Mouse (Mus musculus): ENCODE measurements around the gene Nt5e.
"Not testable (repeated sequence)": the region's sequence is repeated elsewhere in the genome, so short reads cannot be mapped to it uniquely, and the experiment has no call there.

Nt5e gene

DNA sequence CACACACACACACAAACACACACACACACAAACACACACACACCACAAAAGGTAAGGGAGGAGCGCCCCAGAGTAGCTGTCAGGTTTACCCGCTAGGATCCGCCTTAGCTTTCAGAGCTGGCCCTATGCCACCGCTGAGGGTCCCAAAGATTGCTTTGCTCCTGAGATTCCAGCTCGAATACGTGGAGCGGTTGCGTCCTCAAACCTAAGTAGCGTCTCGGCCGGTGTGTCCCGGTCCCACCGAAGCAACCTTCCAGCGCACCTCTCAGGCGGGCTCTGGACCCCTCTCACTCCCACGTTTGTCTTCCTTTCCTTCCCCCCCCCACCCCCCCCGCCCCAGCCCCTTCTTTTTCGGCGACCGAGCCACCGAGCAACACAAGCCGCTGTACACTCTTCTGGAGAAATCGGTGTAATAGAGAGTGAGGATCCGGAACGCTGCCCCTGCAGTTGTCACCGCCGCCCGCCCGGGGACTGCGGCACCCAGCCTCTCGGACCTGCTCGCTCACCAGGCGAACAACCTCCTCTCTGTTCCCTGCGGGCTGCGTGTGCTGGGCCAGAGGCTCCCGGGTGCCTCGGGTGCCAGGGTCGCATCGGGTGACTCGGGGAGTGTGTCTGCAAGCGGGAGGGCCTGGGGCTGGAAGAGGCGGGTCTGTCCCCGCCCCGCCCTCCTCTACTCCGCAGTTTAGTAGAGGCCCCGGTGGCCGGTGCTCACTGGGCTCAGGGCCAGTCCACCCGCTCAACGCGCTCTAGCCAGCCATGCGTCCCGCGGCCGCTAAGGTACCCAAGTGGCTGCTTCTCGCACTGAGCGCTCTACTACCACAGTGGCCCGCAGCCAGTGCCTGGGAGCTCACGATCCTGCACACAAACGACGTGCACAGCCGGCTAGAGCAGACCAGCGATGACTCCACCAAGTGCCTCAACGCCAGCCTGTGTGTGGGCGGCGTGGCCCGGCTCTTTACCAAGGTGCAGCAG, at the start of gene Nt5e:
Nt5e (plus strand) TSS at position 268 of the 972 bp plus-strand sequence.
- peak within 1 kb of the TSS; percentile 78 for H3K4me3 ChIP-seq (replicated peaks; ENCODE audit: low read length)
- H3K9me3 ChIP-seq (ENCODE audit: low read length) = peaks cover 18% of the 10 kb centered on the region
- peaks cover 79% of the 10 kb centered on the region for H3K27me3 ChIP-seq (ENCODE audit: insufficient read depth, low read length)
- peaks cover 37% of the 10 kb centered on the region for H3K4me1 ChIP-seq (replicated peaks; ENCODE audit: low read depth, low read length)
- TF ChIP-seq POU5F1 (IDR thresholded peaks at IDR 0.05; ENCODE audit: borderline replicate concordance, low read length) (no peak), NANOG (IDR thresholded peaks at IDR 0.05; ENCODE audit: borderline replicate concordance, low read length) (no peak), CTCF (conservative IDR thresholded peaks at IDR 0.05; ENCODE audit: low read length) (no peak)
- H3K36me3 ChIP-seq (ENCODE audit: insufficient read depth, low read length) = no peaks in the 10 kb centered on the region

DNA sequence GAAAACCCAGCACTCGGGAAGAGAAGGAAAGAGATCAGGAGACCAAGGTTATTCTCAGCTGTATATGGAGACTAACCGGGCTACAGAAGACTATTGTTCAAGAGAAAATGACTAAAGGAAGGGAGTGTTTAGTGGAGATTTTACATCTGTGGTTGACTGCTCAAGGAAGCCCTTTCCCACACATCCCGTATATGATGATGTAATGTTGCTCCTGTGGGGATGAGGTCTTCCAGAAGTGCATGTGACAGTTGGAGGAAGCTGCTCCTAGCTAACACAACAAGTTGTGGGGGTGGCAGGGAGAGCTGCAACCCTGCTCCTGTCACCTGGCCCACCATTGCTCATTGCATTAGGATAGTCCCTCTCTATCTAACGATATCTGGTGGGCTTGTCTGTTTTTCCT, 49.4 kb upstream of the Nt5e start:
- H3K27me3 ChIP-seq (ENCODE audit: insufficient read depth, low read length) = peaks cover 7% of the 10 kb centered on the region; the same call in 1 of the 2 replicates
- H3K4me3 ChIP-seq (replicated peaks; ENCODE audit: low read length) = no peak overlapping the region
- no peaks in the 10 kb centered on the region for H3K36me3 ChIP-seq (ENCODE audit: insufficient read depth, low read length)
- no peak for TF ChIP-seq CTCF (conservative IDR thresholded peaks at IDR 0.05; ENCODE audit: low read length)
- no peak for TF ChIP-seq NANOG (IDR thresholded peaks at IDR 0.05; ENCODE audit: borderline replicate concordance, low read length)
- TF ChIP-seq POU5F1 (IDR thresholded peaks at IDR 0.05; ENCODE audit: borderline replicate concordance, low read length) = no peak
- no peaks in the 10 kb centered on the region for H3K9me3 ChIP-seq (ENCODE audit: low read length)
- H3K4me1 ChIP-seq (replicated peaks; ENCODE audit: low read depth, low read length) = no peaks in the 10 kb centered on the region

DNA sequence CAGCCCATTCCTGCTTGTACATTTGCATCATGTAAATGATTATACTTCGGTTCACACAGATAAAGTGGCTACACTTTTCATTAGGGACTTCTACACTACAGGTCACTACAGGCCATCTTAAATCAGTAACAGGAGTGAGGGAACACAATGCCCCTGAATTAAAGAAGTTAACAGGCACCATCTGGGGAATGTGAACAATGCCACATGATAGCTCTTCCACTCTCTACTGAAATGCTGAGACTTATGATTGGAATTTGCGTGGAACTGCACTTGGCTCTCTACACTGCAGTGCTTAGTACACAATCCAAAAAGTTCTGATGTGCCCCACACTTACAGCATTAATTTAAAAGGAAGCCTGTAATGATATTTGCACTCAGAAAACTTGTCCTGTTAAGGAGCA, 47.3 kb upstream of the Nt5e start:
- H3K4me1 ChIP-seq (replicated peaks; ENCODE audit: low read depth, low read length) = no peaks in the 10 kb centered on the region
- no peak for TF ChIP-seq CTCF (conservative IDR thresholded peaks at IDR 0.05; ENCODE audit: low read length)
- no peak for TF ChIP-seq NANOG (IDR thresholded peaks at IDR 0.05; ENCODE audit: borderline replicate concordance, low read length)
- no peak for TF ChIP-seq POU5F1 (IDR thresholded peaks at IDR 0.05; ENCODE audit: borderline replicate concordance, low read length)
- H3K9me3 ChIP-seq (ENCODE audit: low read length) = no peaks in the 10 kb centered on the region
- no peak overlapping the region for H3K4me3 ChIP-seq (replicated peaks; ENCODE audit: low read length)
- H3K27me3 ChIP-seq (ENCODE audit: insufficient read depth, low read length) = peaks cover 7% of the 10 kb centered on the region; the same call in 1 of the 2 replicates
- H3K36me3 ChIP-seq (ENCODE audit: insufficient read depth, low read length) = no peaks in the 10 kb centered on the region

DNA sequence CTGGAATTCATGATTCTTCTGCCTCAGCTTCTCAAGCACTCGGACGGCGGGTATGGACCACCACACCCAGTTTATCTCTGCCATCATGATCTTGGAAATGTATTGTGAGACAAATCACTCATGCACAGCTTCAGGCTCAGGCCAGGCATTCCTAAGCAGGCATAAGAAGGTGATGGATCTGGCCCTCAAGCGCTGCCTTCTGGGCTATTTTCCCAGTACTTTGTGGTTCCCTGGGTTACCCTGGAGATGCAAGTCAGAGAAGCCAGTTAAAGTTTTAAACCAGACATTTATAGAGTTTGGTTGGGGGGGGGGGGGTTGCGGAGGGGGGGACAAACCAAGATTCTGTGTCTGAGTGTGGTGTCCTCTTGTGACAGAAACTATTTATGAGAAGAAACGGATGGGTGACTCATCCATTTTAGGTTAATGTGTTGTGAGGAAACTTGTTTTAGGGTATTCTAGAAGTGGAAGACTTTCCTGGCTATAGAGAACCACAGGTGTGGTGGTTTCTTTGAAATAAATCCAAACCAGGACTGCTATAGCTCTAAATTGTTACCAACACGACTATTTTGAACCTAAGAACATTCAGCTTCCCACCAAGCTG, 37.3 kb upstream of the Nt5e start:
- H3K4me1 ChIP-seq (replicated peaks; ENCODE audit: low read depth, low read length) = no peaks in the 10 kb centered on the region; the same call in 1 of the 2 replicates
- TF ChIP-seq CTCF (conservative IDR thresholded peaks at IDR 0.05; ENCODE audit: low read length) (no peak), POU5F1 (IDR thresholded peaks at IDR 0.05; ENCODE audit: borderline replicate concordance, low read length) (no peak), NANOG (IDR thresholded peaks at IDR 0.05; ENCODE audit: borderline replicate concordance, low read length) (no peak)
- H3K4me3 ChIP-seq (replicated peaks; ENCODE audit: low read length) = no peak overlapping the region
- H3K36me3 ChIP-seq (ENCODE audit: insufficient read depth, low read length) = no peaks in the 10 kb centered on the region
- no peaks in the 10 kb centered on the region for H3K9me3 ChIP-seq (ENCODE audit: low read length)
- H3K27me3 ChIP-seq (ENCODE audit: insufficient read depth, low read length) = peaks cover 3% of the 10 kb centered on the region; the same call in 1 of the 2 replicates

DNA sequence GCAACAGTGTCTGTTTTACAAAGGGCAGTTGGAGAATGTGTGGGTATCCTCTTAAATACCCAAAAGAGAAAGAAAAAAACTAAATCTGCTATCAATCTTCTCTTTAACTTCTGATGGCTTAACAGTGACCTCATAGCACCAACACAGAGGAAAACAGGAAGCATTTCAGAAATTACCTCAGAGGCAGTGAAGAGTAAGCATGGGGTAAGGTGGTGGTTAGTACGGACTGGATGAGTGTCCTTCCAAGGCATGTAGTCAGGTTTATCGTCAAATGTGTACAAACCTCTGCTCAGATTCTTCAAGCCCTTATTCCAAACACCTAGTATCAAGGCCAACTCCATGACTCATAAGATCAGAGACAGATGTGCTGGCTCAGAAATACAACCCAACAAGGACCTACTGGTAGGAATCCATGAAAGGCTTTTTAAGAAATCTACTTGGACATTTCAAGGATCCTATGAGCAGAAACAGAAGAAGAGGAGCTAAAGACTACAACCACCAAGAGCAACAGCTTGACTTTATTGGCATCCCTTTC, 34.1 kb upstream of the Nt5e start:
- H3K27me3 ChIP-seq (ENCODE audit: insufficient read depth, low read length) = peaks cover 18% of the 10 kb centered on the region
- H3K4me1 ChIP-seq (replicated peaks; ENCODE audit: low read depth, low read length) = no peaks in the 10 kb centered on the region
- TF ChIP-seq CTCF (conservative IDR thresholded peaks at IDR 0.05; ENCODE audit: low read length) = no peak
- TF ChIP-seq POU5F1 (IDR thresholded peaks at IDR 0.05; ENCODE audit: borderline replicate concordance, low read length) = no peak
- TF ChIP-seq NANOG (IDR thresholded peaks at IDR 0.05; ENCODE audit: borderline replicate concordance, low read length) = no peak
- no peaks in the 10 kb centered on the region for H3K36me3 ChIP-seq (ENCODE audit: insufficient read depth, low read length)
- H3K9me3 ChIP-seq (ENCODE audit: low read length) = no peaks in the 10 kb centered on the region
- no peak overlapping the region for H3K4me3 ChIP-seq (replicated peaks; ENCODE audit: low read length)

DNA sequence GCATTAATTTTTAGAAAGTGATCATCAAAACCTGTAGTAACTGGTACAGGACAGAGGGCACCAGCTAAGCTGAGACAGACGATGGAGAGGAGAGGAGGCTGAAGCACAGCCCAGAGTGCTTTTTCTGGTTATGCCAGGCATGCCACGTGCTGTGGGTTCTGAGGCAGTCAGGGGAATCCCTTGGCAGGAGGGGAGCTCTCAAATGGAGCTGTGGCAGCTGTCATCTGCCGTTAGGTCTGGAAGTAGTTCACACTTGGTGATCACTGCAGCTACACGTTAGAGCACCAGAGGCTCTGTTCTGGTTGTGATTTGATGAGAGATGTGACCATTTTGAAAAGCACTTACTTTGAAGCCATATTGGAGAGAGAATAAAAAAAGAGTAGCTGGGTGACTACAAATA, 31.2 kb upstream of the Nt5e start:
- TF ChIP-seq NANOG (IDR thresholded peaks at IDR 0.05; ENCODE audit: borderline replicate concordance, low read length) = no peak
- TF ChIP-seq POU5F1 (IDR thresholded peaks at IDR 0.05; ENCODE audit: borderline replicate concordance, low read length) = no peak
- TF ChIP-seq CTCF (conservative IDR thresholded peaks at IDR 0.05; ENCODE audit: low read length) = no peak
- Histone ChIP-seq H3K36me3 (ENCODE audit: insufficient read depth, low read length) (no peaks in the 10 kb centered on the region), H3K4me3 (replicated peaks; ENCODE audit: low read length) (no peak overlapping the region)

DNA sequence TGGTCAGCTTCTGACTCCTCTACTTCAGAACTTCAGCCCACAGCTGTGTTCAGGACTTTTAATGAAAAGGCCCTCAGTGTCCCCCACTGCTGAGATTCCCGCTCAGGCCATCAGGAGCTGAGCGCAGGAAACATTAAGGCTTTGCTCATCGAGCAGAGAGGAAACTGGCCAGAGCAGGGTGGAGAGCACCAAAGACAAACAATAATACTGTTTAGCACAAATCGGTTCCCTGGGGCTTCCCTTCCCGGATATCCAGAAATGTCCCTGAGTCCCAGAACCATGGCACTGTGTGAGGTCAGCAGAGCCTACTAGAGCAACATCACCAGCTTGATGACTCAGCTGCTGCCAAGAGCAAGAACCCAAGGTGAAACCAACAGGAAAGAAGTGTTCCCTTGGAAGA, 30.7 kb upstream of the Nt5e start:
- peaks cover 20% of the 10 kb centered on the region for H3K27me3 ChIP-seq (ENCODE audit: insufficient read depth, low read length)
- no peaks in the 10 kb centered on the region for H3K4me1 ChIP-seq (replicated peaks; ENCODE audit: low read depth, low read length)
- no peaks in the 10 kb centered on the region for H3K36me3 ChIP-seq (ENCODE audit: insufficient read depth, low read length)
- no peaks in the 10 kb centered on the region for H3K9me3 ChIP-seq (ENCODE audit: low read length)
- no peak overlapping the region for H3K4me3 ChIP-seq (replicated peaks; ENCODE audit: low read length)
- no peak for TF ChIP-seq CTCF (conservative IDR thresholded peaks at IDR 0.05; ENCODE audit: low read length)
- no peak for TF ChIP-seq POU5F1 (IDR thresholded peaks at IDR 0.05; ENCODE audit: borderline replicate concordance, low read length)
- TF ChIP-seq NANOG (IDR thresholded peaks at IDR 0.05; ENCODE audit: borderline replicate concordance, low read length) = no peak

More for the DNA sequence above, 31.2 kb upstream of the Nt5e start:
- H3K4me1 ChIP-seq (replicated peaks; ENCODE audit: low read depth, low read length) = no peaks in the 10 kb centered on the region
- no peaks in the 10 kb centered on the region for H3K9me3 ChIP-seq (ENCODE audit: low read length)
- H3K27me3 ChIP-seq (ENCODE audit: insufficient read depth, low read length) = peaks cover 20% of the 10 kb centered on the region

DNA sequence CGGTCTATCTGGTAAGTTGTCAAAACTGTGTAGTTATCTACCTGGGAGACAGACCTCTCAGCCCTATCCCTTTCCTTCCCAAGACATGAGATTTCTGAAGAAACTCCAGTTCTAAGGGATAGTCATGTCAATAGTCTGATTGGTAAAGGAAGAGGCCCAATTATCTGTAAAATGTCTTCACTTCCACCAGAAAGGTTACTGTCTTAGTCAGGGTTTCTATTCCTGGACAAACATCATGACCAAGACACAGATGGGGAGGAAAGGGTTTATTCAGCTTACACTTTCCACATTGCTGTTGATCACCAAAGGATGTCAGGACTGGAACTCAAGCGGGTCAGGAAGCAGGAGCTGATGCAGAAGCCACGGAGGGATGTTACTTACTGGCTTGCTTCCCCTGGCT, 29.8 kb upstream of the Nt5e start:
- H3K4me1 ChIP-seq (replicated peaks; ENCODE audit: low read depth, low read length); H3K9me3 ChIP-seq (ENCODE audit: low read length); H3K4me3 ChIP-seq (replicated peaks; ENCODE audit: low read length); H3K36me3 ChIP-seq (ENCODE audit: insufficient read depth, low read length): not testable (repeated sequence)
- peaks cover 20% of the 10 kb centered on the region for H3K27me3 ChIP-seq (ENCODE audit: insufficient read depth, low read length)
